Mouse (Mus musculus): ENCODE results near the gene Smim5. TPM values are rescaled to one million over a fixed set of nuclear protein-coding genes. Genes with fewer than 3 reads are reported as not detected.

The Smim5 gene
- polyA plus RNA-seq, 1 experiment from 2014 or later, result 2.2 TPM

Other genes with a start within 250 kb of the Smim5 start
- gene Grb2, start 191.4 kb upstream of the Smim5 start, polyA plus RNA-seq (2015; fragmentation: Nextera tagmentation; extraction: Ambion mirVana), result 192 and 194 TPM in 2 replicates
- gene Tmem94, start 134.5 kb upstream of the Smim5 start, polyA plus RNA-seq (2015; fragmentation: Nextera tagmentation; extraction: Ambion mirVana), result 20.3 and 21.2 TPM in 2 replicates
- gene Caskin2, start 86.3 kb upstream of the Smim5 start, polyA plus RNA-seq (2015; fragmentation: Nextera tagmentation; extraction: Ambion mirVana), result 9.8 and 10.2 TPM in 2 replicates
- 22.0 and 23.7 TPM in 2 replicates for gene Tsen54, start 85.2 kb upstream of the Smim5 start, polyA plus RNA-seq (2015; fragmentation: Nextera tagmentation; extraction: Ambion mirVana)
- 0.97 and 8.8 TPM in 2 replicates for gene Llgl2, start 75.9 kb upstream of the Smim5 start, polyA plus RNA-seq (2015; fragmentation: Nextera tagmentation; extraction: Ambion mirVana)
- gene Myo15b, start 41.6 kb upstream of the Smim5 start, polyA plus RNA-seq (2015; fragmentation: Nextera tagmentation; extraction: Ambion mirVana), result 0.12 and 5.0 TPM in 2 replicates
- 0.68 and 3.1 TPM in 2 replicates for gene Smim6, start 12.1 kb downstream of the Smim5 start, polyA plus RNA-seq (2015; fragmentation: Nextera tagmentation; extraction: Ambion mirVana)
- 39.0 and 40.5 TPM in 2 replicates for gene Sap30bp, start 33.3 kb downstream of the Smim5 start, polyA plus RNA-seq (2015; fragmentation: Nextera tagmentation; extraction: Ambion mirVana)
- gene Recql5, start 33.5 kb downstream of the Smim5 start, polyA plus RNA-seq (2015; fragmentation: Nextera tagmentation; extraction: Ambion mirVana), result 19.7 and 22.0 TPM in 2 replicates
- gene Itgb4, start 74.7 kb downstream of the Smim5 start, polyA plus RNA-seq (2015; fragmentation: Nextera tagmentation; extraction: Ambion mirVana), result 2.0 and 4.9 TPM in 2 replicates
- 65.9 and 98.5 TPM in 2 replicates for gene Galk1, start 112.8 kb downstream of the Smim5 start, polyA plus RNA-seq (2015; fragmentation: Nextera tagmentation; extraction: Ambion mirVana)
- gene H3f3b, start 128.0 kb downstream of the Smim5 start, polyA plus RNA-seq (2015; fragmentation: Nextera tagmentation; extraction: Ambion mirVana), result 1,496 and 1,502 TPM in 2 replicates
- gene Unk, start 130.4 kb downstream of the Smim5 start, polyA plus RNA-seq (2015; fragmentation: Nextera tagmentation; extraction: Ambion mirVana), result 31.6 and 33.5 TPM in 2 replicates
- 1.0 and 7.1 TPM in 2 replicates for gene Unc13d, start 178.0 kb downstream of the Smim5 start, polyA plus RNA-seq (2015; fragmentation: Nextera tagmentation; extraction: Ambion mirVana)
- 162 and 167 TPM in 2 replicates for gene Wbp2, start 187.0 kb downstream of the Smim5 start, polyA plus RNA-seq (2015; fragmentation: Nextera tagmentation; extraction: Ambion mirVana)
- gene Trim47, start 227.2 kb downstream of the Smim5 start, polyA plus RNA-seq (2015; fragmentation: Nextera tagmentation; extraction: Ambion mirVana), result 9.8 TPM in 2 replicates
- gene Trim65, start 231.2 kb downstream of the Smim5 start, polyA plus RNA-seq (2015; fragmentation: Nextera tagmentation; extraction: Ambion mirVana), result 3.4 and 4.1 TPM in 2 replicates
- 82.2 and 95.1 TPM in 2 replicates for gene Mrpl38, start 238.9 kb downstream of the Smim5 start, polyA plus RNA-seq (2015; fragmentation: Nextera tagmentation; extraction: Ambion mirVana)

All from neural tube, embryonic 15.5 days (tissue).